Mouse (Mus musculus) hindbrain, postnatal 0 days (tissue): ENCODE results near the gene Prickle2. TPM values are rescaled to one million over a fixed set of nuclear protein-coding genes. Genes with fewer than 3 reads are reported as not detected.
A peak's percentile ranks its signal among the peaks of the same experiment; 100 is the strongest.

Experiments used
- ATAC-seq: fragments of 200-750 bp; cut with Nextera tagmentation; 2 replicates; pipeline ENCODE4 v1.8.0; 2017; ENCODE audit warnings: mild to moderate bottlenecking, moderate TSS enrichment, moderate library complexity
- DNase-seq: peaks from one replicate; pipeline ENCODE4 v3.0.0-alpha.2; 2015; ENCODE audit warnings: low spot score
- H3K27ac ChIP-seq: fragments of 300-500 bp; sonication (generic); 2 replicates; pipeline ENCODE4 v1.5.1; 2014; ENCODE audit warnings: mild to moderate bottlenecking
- H3K27me3 ChIP-seq: fragments of 300-500 bp; sonication (generic); 2 replicates; pipeline ENCODE4 v1.6.1; 2014; ENCODE audit warnings: low read length, mixed read lengths; ENCODE audit not compliant: insufficient read depth
- H3K36me3 ChIP-seq: fragments of 300-500 bp; sonication (generic); 2 replicates; pipeline ENCODE4 v1.6.1; 2014; ENCODE audit warnings: low read length, mixed read lengths; ENCODE audit not compliant: insufficient read depth
- H3K4me1 ChIP-seq: fragments of 300-500 bp; sonication (generic); 2 replicates; pipeline ENCODE4 v1.6.1; 2014; ENCODE audit warnings: antibody characterized with exemption, low read length, mixed read lengths; ENCODE audit not compliant: insufficient read depth
- H3K4me2 ChIP-seq: fragments of 300-500 bp; sonication (generic); 2 replicates; pipeline ENCODE4 v1.6.1; 2014; ENCODE audit warnings: low read depth, mild to moderate bottlenecking, low read length, moderate library complexity, mixed read lengths
- H3K4me3 ChIP-seq: fragments of 300-500 bp; sonication (generic); 2 replicates; pipeline ENCODE4 v1.5.1; 2014; ENCODE audit warnings: low read length
- H3K9ac ChIP-seq: fragments of 300-500 bp; sonication (generic); replicated peaks from 2 replicates; pipeline ENCODE4 v1.6.1; 2014; ENCODE audit warnings: mild to moderate bottlenecking, low read length, moderate library complexity, mixed read lengths
- H3K9me3 ChIP-seq: fragments of 300-500 bp; sonication (generic); 2 replicates; pipeline ENCODE4 v1.6.1; 2016; ENCODE audit warnings: low read length, mixed read lengths
- CTCF ChIP-seq: IDR thresholded peaks from 2 replicates; pipeline ENCODE4 v1.5.1; 2016; ENCODE audit warnings: antibody characterized with exemption, control low read depth, low read depth
- WGBS: fragments of 180-500 bp; shearing (Covaris S2); extraction: QIAGEN DNeasy Blood & Tissue Kit; methylation state at CpG from one replicate; pipeline ENCODE4 v1.1.7; 2014; 5-methylcytosine and 5-hydroxymethylcytosine counted together
- polyA plus RNA-seq: library from polyadenylated mRNA; unstranded; fragments of >200 nt; fragmentation: Nextera tagmentation; extraction: Ambion mirVana; gene quantifications from 2 replicates; pipeline ENCODE4 v1.2.1, GENCODE M21; 2015
- total RNA-seq: library from RNA; depleted of rRNA; stranded (reverse); fragments of >200 nt; gene quantifications from 2 replicates; pipeline ENCODE4 v1.2.3, GENCODE M21; 2014

Gene Prickle2
- total and polyA plus RNA-seq, 2 experiments from 2014 or later: 11.3 to 38.7 TPM

- no peak for TF ChIP-seq CTCF
- peak; percentile 81 for ATAC-seq
- Histone ChIP-seq H3K4me1 (peaks cover 34% of the 10 kb centered on the region), H3K9ac (no peak overlapping the region), H3K4me3 (no peak overlapping the region), H3K27ac (peak overlapping the region; percentile 27), H3K36me3 (no peaks in the 10 kb centered on the region), H3K27me3 (no peaks in the 10 kb centered on the region), H3K9me3 (no peaks in the 10 kb centered on the region), H3K4me2 (no peak overlapping the region)
- peak; percentile 86 for DNase-seq
- WGBS: 12% methylated on average over 2 of the region's 2 CpGs
Observed at GRCm38 (mm10) chr6:92467343-92467742, 238.6 kb downstream of the Prickle2 start.

- no peak for ATAC-seq
- no peak for DNase-seq
- no peak overlapping the region for H3K4me2 ChIP-seq
- 78% methylated on average over 1 of the region's 1 CpGs for WGBS
- H3K4me1 ChIP-seq: peaks cover 36% of the 10 kb centered on the region
- no peak for TF ChIP-seq CTCF
- H3K9me3 ChIP-seq: no peaks in the 10 kb centered on the region
- H3K4me3 ChIP-seq: no peak overlapping the region
- H3K36me3 ChIP-seq: no peaks in the 10 kb centered on the region
- no peaks in the 10 kb centered on the region for H3K27me3 ChIP-seq
- no peak overlapping the region for H3K9ac ChIP-seq
- H3K27ac ChIP-seq: peak overlapping the region; percentile 32; the same call in 1 of the 2 replicates
Observed at GRCm38 (mm10) chr6:92465666-92466065, 240.3 kb downstream of the Prickle2 start.

GRCm38 (mm10) chr6:92464781-92465337 is 241.1 kb downstream of the Prickle2 start:
- ATAC-seq (peak; percentile 70), DNase-seq (peak; percentile 79)
- no peak overlapping the region for H3K4me3 ChIP-seq
- no peaks in the 10 kb centered on the region for H3K9me3 ChIP-seq
- no peak for TF ChIP-seq CTCF
- H3K27me3 ChIP-seq: no peaks in the 10 kb centered on the region
- no peaks in the 10 kb centered on the region for H3K36me3 ChIP-seq
- H3K9ac ChIP-seq: no peak overlapping the region
- peak overlapping the region; percentile 54; the same call in 1 of the 2 replicates for H3K27ac ChIP-seq
- WGBS: 25% methylated on average over 7 of the region's 7 CpGs
- 0 out of 2 replicates have a peak overlapping the region, but pooled peaks have one; percentile 11 for H3K4me2 ChIP-seq
- peaks cover 36% of the 10 kb centered on the region for H3K4me1 ChIP-seq

- no peak for TF ChIP-seq CTCF
- DNase-seq: no peak
- peaks cover 35% of the 10 kb centered on the region for H3K4me1 ChIP-seq
- H3K27ac ChIP-seq: peak overlapping the region; percentile 54; the same call in 1 of the 2 replicates
- no peak overlapping the region for H3K4me2 ChIP-seq
- no peak overlapping the region for H3K9ac ChIP-seq
- H3K9me3 ChIP-seq: no peaks in the 10 kb centered on the region
- no peaks in the 10 kb centered on the region for H3K27me3 ChIP-seq
- no peak for ATAC-seq
- H3K36me3 ChIP-seq: no peaks in the 10 kb centered on the region
- no peak overlapping the region for H3K4me3 ChIP-seq
- WGBS: 58% methylated on average over 9 of the region's 9 CpGs
Observed at GRCm38 (mm10) chr6:92463768-92464167, 242.2 kb downstream of the Prickle2 start.

GRCm38 (mm10) chr6:92460750-92461149 is 245.2 kb downstream of the Prickle2 start:
- H3K9me3 ChIP-seq: no peaks in the 10 kb centered on the region
- no peak overlapping the region for H3K4me2 ChIP-seq
- H3K27ac ChIP-seq: peak overlapping the region; percentile 26; the same call in 1 of the 2 replicates
- 66% methylated on average over 2 of the region's 2 CpGs for WGBS
- H3K27me3 ChIP-seq: no peaks in the 10 kb centered on the region
- ATAC-seq (no peak), DNase-seq (no peak)
- TF ChIP-seq CTCF: no peak
- no peak overlapping the region for H3K4me3 ChIP-seq
- no peak overlapping the region for H3K9ac ChIP-seq
- no peaks in the 10 kb centered on the region for H3K36me3 ChIP-seq
- H3K4me1 ChIP-seq: peaks cover 19% of the 10 kb centered on the region

- 83% methylated on average over 4 of the region's 4 CpGs for WGBS
Observed at GRCm38 (mm10) chr6:92458026-92458425, 247.9 kb downstream of the Prickle2 start.

GRCm38 (mm10) chr6:92451421-92451820 is 254.5 kb downstream of the Prickle2 start:
- H3K4me1 ChIP-seq: 0 out of 2 replicates have a peak, but pooled peaks cover 4% of the 10 kb centered on the region
- WGBS: 23% methylated on average over 1 of the region's 1 CpGs
- TF ChIP-seq CTCF: no peak
- no peak overlapping the region for H3K4me3 ChIP-seq
- H3K27me3 ChIP-seq: no peaks in the 10 kb centered on the region
- no peaks in the 10 kb centered on the region for H3K36me3 ChIP-seq
- no peak for DNase-seq
- no peaks in the 10 kb centered on the region for H3K9me3 ChIP-seq
- H3K27ac ChIP-seq: no peak overlapping the region; the same call in 1 of the 2 replicates
- no peak overlapping the region for H3K4me2 ChIP-seq
- no peak overlapping the region for H3K9ac ChIP-seq
- no peak for ATAC-seq

More at GRCm38 (mm10) chr6:92458026-92458425, 247.9 kb downstream of the Prickle2 start:
- H3K4me3 ChIP-seq: no peak overlapping the region
- H3K27me3 ChIP-seq: no peaks in the 10 kb centered on the region
- no peaks in the 10 kb centered on the region for H3K9me3 ChIP-seq
- no peak overlapping the region for H3K27ac ChIP-seq
- no peak overlapping the region for H3K9ac ChIP-seq
- H3K4me2 ChIP-seq: no peak overlapping the region
- H3K4me1 ChIP-seq: 0 out of 2 replicates have a peak, but pooled peaks cover 6% of the 10 kb centered on the region
- TF ChIP-seq CTCF: no peak
- no peak for ATAC-seq
- no peaks in the 10 kb centered on the region for H3K36me3 ChIP-seq
- no peak for DNase-seq
